Mouse (Mus musculus) E14TG2a.4 (cell line): ENCODE measurements at regions not wholly inside any gene's neighbourhood (a gene's known extent, or its start where the extent isn't known, plus 50 kb on each side); places are given as distances from the start of the nearest gene placed in this dataset.

Experiments used
- CTCF ChIP-seq: conservative IDR thresholded peaks from 2 replicates; pipeline ENCODE4 v1.5.1; 2014; ENCODE audit warnings: low read length
- NANOG ChIP-seq: IDR thresholded peaks from 2 replicates; pipeline ENCODE4 v1.6.1; 2014; ENCODE audit warnings: borderline replicate concordance, low read length, mixed read lengths

DNA sequence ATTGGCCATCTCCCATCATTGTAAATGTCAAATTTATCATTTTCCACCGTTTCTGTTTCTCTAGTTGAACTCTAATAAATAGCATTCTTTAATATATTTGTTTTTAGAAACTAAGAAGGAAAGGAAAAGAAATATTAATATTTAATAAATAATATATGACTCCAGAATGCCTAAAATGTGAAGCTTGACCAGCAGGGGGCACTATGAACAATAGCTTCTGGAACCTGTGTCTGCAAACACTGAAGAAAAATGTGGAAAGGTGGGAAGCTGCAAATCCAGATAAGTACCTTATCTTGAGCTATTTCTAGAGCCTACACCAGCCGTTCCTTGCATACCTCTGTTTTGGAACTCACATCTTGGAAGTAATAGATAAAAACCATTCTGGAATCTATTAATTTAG lies 493.7 kb upstream of the Lingo2 start:
- TF ChIP-seq CTCF (peak; percentile 22), NANOG (no peak)
